In the genomic region with DNA sequence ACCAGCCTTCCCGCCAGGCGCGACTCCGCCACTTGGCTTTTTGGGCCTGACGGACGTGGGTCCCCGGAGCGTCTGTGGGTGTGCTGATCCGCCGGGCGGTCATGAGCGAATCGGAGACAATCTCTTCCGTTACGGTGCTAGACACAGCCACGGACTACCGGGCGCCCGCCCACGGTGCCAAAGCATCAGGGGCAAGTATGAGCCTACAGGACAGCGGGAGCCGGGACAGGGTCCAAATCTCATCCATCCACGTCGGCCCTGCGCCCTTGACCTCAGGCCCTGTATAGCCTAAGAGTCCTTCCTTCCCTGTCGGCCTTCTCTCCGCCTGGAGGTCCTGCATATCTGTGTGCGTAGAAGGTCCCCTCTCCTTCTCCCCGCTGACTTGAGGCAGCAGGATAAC, we compare ENCODE assay signal across 9 mouse cellular contexts. TPM values are rescaled to one million over a fixed set of nuclear protein-coding genes. Genes with fewer than 3 reads are reported as not detected.
A peak's percentile ranks its signal among the peaks of the same experiment; 100 is the strongest.
DNase-seq lines count a peak whose midpoint lies in the region; ATAC-seq and TF ChIP-seq lines count a peak whose summit lies in the region.
"Had no signal": no experiment of that assay in that cellular context is flagged by ENCODE, and none has a peak within 500 bp of the region (broad histone marks: within the 10 kb centered on the region; RNA-seq: fewer than 3 reads in every experiment).

Gene Gm10775, plus strand, starts transcription at position 301 of the 400 bp plus-strand sequence.

- WGBS in limb, embryonic 15.5 days: 45% methylated on average over 29 of the region's 29 CpGs
- 45% methylated on average over 27 of the region's 29 CpGs for WGBS in stomach, postnatal 0 days

- no peak within 1 kb of the TSS for H3K9ac ChIP-seq in limb, embryonic 15.5 days
- H3K9ac ChIP-seq in stomach, postnatal 0 days (ENCODE audit: low read length): no peak within 1 kb of the TSS

- H3K4me1 ChIP-seq in megakaryocyte, embryonic 14.5 days: no peaks in the 10 kb centered on the region
- H3K4me1 ChIP-seq in limb, embryonic 15.5 days: no peaks in the 10 kb centered on the region
- no peaks in the 10 kb centered on the region for H3K4me1 ChIP-seq in stomach, postnatal 0 days (replicated peaks; ENCODE audit: control insufficient read depth, insufficient read depth)

- peaks cover 76% of the 10 kb centered on the region for H3K9me3 ChIP-seq in megakaryocyte, embryonic 14.5 days
- H3K9me3 ChIP-seq in limb, embryonic 15.5 days: peaks cover 33% of the 10 kb centered on the region
- H3K9me3 ChIP-seq in stomach, postnatal 0 days (ENCODE audit: control insufficient read depth, low read length): peaks cover 19% of the 10 kb centered on the region; the same call in 1 of the 2 replicates

- peaks cover 50% of the 10 kb centered on the region for H3K36me3 ChIP-seq in megakaryocyte, embryonic 14.5 days (replicated peaks; ENCODE audit: low read length)
- H3K36me3 ChIP-seq in limb, embryonic 15.5 days: peaks cover 19% of the 10 kb centered on the region
- no peaks in the 10 kb centered on the region for H3K36me3 ChIP-seq in stomach, postnatal 0 days (ENCODE audit: control insufficient read depth, insufficient read depth, low read length)

- no peak for ATAC-seq in megakaryocyte, adult 5-6 weeks (ENCODE audit: poor library complexity, severe bottlenecking)
- no peak for ATAC-seq in limb, embryonic 15.5 days (ENCODE audit: insufficient number of reproducible peaks, low FRiP score, low TSS enrichment, low read depth)
- 0 out of 2 replicates have a peak, but pooled peaks have one; percentile 19 for ATAC-seq in stomach, postnatal 0 days (ENCODE audit: low FRiP score, low TSS enrichment)

- peaks cover 4% of the 10 kb centered on the region for H3K27me3 ChIP-seq in megakaryocyte, embryonic 14.5 days (replicated peaks)
- H3K27me3 ChIP-seq in limb, embryonic 15.5 days: peaks cover 4% of the 10 kb centered on the region; the same call in 1 of the 2 replicates
- no peaks in the 10 kb centered on the region for H3K27me3 ChIP-seq in stomach, postnatal 0 days (ENCODE audit: control insufficient read depth, insufficient read depth, low read length)

- peak within 1 kb of the TSS; percentile 70 for H3K4me3 ChIP-seq in megakaryocyte, embryonic 14.5 days (replicated peaks)
- peak within 1 kb of the TSS; percentile 20 for H3K4me3 ChIP-seq in limb, embryonic 15.5 days
- peak within 1 kb of the TSS; percentile 10 for H3K4me3 ChIP-seq in stomach, postnatal 0 days (ENCODE audit: low read depth, low read length)

- no peak for TF ChIP-seq EP300 in stomach, postnatal 0 days (optimal IDR thresholded peaks at IDR 0.05)

- peak; percentile 8 for DNase-seq in cerebellum, adult 11-12 months
- DNase-seq in cerebellum, adult 11 months: no peak
- DNase-seq in stomach, postnatal 0 days (ENCODE audit: low spot score): no peak
- DNase-seq in kidney, postnatal 10 days: no peak
- no peak for DNase-seq in embryo, embryonic 10 days (ENCODE audit: low spot score)
- DNase-seq: adrenal gland, postnatal 10 days had no signal

- H3K27ac ChIP-seq in limb, embryonic 15.5 days: no peak within 1 kb of the TSS
- H3K27ac ChIP-seq in stomach, postnatal 0 days (replicated peaks): no peak within 1 kb of the TSS

- TF ChIP-seq CTCF in stomach, postnatal 0 days (IDR thresholded peaks at IDR 0.05; ENCODE audit: low read depth): no peak

- peak within 1 kb of the TSS; percentile 33; the same call in 1 of the 2 replicates for H3K4me2 ChIP-seq in limb, embryonic 15.5 days
- H3K4me2 ChIP-seq in stomach, postnatal 0 days (replicated peaks; ENCODE audit: low read depth): peak within 1 kb of the TSS; percentile 35

RNA-seq across cellular contexts. Expression of gene Gm10775, which starts in this region (rescaled TPM):
- 0.22 TPM in 1 of 2 replicates, not detected in the other for polyA plus RNA-seq in megakaryocyte, embryonic 14.5 days (2012; ENCODE audit: insufficient read depth, low replicate concordance)
- not detected in 2 replicates for total RNA-seq in megakaryocyte, adult 5-6 weeks (2015)
- not detected in 2 replicates for total RNA-seq in megakaryocyte, adult 5-6 weeks (2017)
- polyA plus RNA-seq in limb, embryonic 15.5 days (2015; fragmentation: Nextera tagmentation; extraction: Ambion mirVana): not detected in 2 replicates
- not detected in 2 replicates for polyA plus RNA-seq in stomach, postnatal 0 days (2015; fragmentation: Nextera tagmentation; extraction: Ambion mirVana)
- total RNA-seq: adrenal gland, postnatal 10 days had no signal

Comparison
In these comparisons a context has a peak if more than half of its experiments do, and no peak if none do; other contexts are left out.
1. Peak in ATAC-seq, H3K4me3 ChIP-seq and H3K4me2 ChIP-seq in stomach, postnatal 0 days; RNA of the gene not detected or under 1 TPM.
2. H3K4me3 ChIP-seq: peak in every context shown above with its lines; median percentile 70 in megakaryocyte, embryonic 14.5 days; 20 in limb, embryonic 15.5 days; 10 in stomach, postnatal 0 days.